Mouse (Mus musculus): ENCODE measurements at regions not wholly inside any gene's neighbourhood (a gene's known extent, or its start where the extent isn't known, plus 50 kb on each side); places are given as distances from the start of the nearest gene placed in this dataset.

GRCm38 (mm10) chr13:25547150-25548145 lies 277.1 kb upstream of the Nrsn1 start:
- Histone ChIP-seq H3K27me3 (replicated peaks) (no peaks in the 10 kb centered on the region), H3K4me1 (peaks cover 13% of the 10 kb centered on the region), H3K9ac (no peak overlapping the region), H3K4me2 (peak overlapping the region; percentile 23; the same call in 1 of the 2 replicates), H3K27ac (peak overlapping the region; percentile 81), H3K36me3 (replicated peaks) (no peaks in the 10 kb centered on the region), H3K9me3 (no peaks in the 10 kb centered on the region), H3K4me3 (no peak overlapping the region)
- peak; percentile 95 for ATAC-seq (replicated peaks)
- 39% methylated on average over 12 of the region's 12 CpGs for WGBS

GRCm38 (mm10) chr13:25524094-25524493 lies 253.8 kb upstream of the Nrsn1 start:
- H3K4me1 ChIP-seq: no peaks in the 10 kb centered on the region; the same call in 1 of the 2 replicates
- no peak overlapping the region for H3K4me2 ChIP-seq
- no peak overlapping the region for H3K4me3 ChIP-seq
- no peak overlapping the region for H3K9ac ChIP-seq
- 27% methylated on average over 3 of the region's 3 CpGs for WGBS
- peak overlapping the region; percentile 35; the same call in 1 of the 2 replicates for H3K27ac ChIP-seq
- H3K36me3 ChIP-seq (replicated peaks): no peaks in the 10 kb centered on the region
- H3K9me3 ChIP-seq: no peaks in the 10 kb centered on the region
- ATAC-seq (replicated peaks): peak; percentile 67; the same call in 1 of the 2 replicates
- no peaks in the 10 kb centered on the region for H3K27me3 ChIP-seq (replicated peaks)

- Histone ChIP-seq H3K4me1 (0 out of 2 replicates have a peak, but pooled peaks cover 3% of the 10 kb centered on the region), H3K9me3 (no peaks in the 10 kb centered on the region), H3K9ac (no peak overlapping the region), H3K4me2 (no peak overlapping the region), H3K36me3 (replicated peaks) (no peaks in the 10 kb centered on the region), H3K27ac (no peak overlapping the region), H3K4me3 (no peak overlapping the region), H3K27me3 (replicated peaks) (no peaks in the 10 kb centered on the region)
- ATAC-seq (replicated peaks): no peak
These were observed 237.1 kb upstream of the Nrsn1 start for GRCm38 (mm10) chr13:25507355-25507754.

GRCm38 (mm10) chr13:25494492-25495034 lies 224.3 kb upstream of the Nrsn1 start:
- H3K4me3 ChIP-seq: no peak overlapping the region
- 21% methylated on average over 7 of the region's 7 CpGs for WGBS
- peak; percentile 84 for ATAC-seq (replicated peaks)
- H3K27ac ChIP-seq: peak overlapping the region; percentile 55
- peak overlapping the region; percentile 2; the same call in 1 of the 2 replicates for H3K4me2 ChIP-seq
- peaks cover 5% of the 10 kb centered on the region; the same call in 1 of the 2 replicates for H3K4me1 ChIP-seq
- H3K27me3 ChIP-seq (replicated peaks): no peaks in the 10 kb centered on the region
- no peaks in the 10 kb centered on the region for H3K9me3 ChIP-seq
- H3K9ac ChIP-seq: no peak overlapping the region
- no peaks in the 10 kb centered on the region for H3K36me3 ChIP-seq (replicated peaks)

GRCm38 (mm10) chr13:25490036-25490435 lies 219.7 kb upstream of the Nrsn1 start:
- Histone ChIP-seq H3K36me3 (replicated peaks) (no peaks in the 10 kb centered on the region), H3K4me3 (no peak overlapping the region), H3K27me3 (replicated peaks) (no peaks in the 10 kb centered on the region), H3K9me3 (no peaks in the 10 kb centered on the region), H3K27ac (no peak overlapping the region), H3K4me1 (peaks cover 5% of the 10 kb centered on the region; the same call in 1 of the 2 replicates), H3K4me2 (no peak overlapping the region), H3K9ac (no peak overlapping the region)
- no peak for ATAC-seq (replicated peaks)
- WGBS: 71% methylated on average over 4 of the region's 4 CpGs

DNA sequence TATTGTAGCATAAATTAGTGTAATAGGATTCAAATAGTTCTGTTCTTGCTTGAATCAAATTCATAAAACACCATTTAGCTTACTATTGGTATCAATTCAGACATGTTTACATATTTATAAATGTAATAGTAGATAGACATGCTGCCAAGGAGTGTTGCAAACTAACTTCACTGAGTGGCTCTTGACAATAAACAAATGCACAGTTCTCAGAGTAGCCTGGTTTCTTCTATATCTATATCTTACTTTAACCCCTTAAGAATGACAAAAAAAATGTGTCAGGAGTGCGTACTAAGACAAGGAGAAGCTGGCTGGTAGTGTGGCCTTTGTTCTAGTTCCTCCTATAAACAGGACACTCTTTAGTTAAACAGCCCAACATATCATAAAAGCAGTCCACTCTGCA lies 213.0 kb upstream of the Nrsn1 start:
- WGBS: 90% methylated on average over 1 of the region's 1 CpGs
- no peak overlapping the region for H3K4me2 ChIP-seq
- H3K9me3 ChIP-seq: no peaks in the 10 kb centered on the region
- no peaks in the 10 kb centered on the region for H3K27me3 ChIP-seq (replicated peaks)
- H3K4me3 ChIP-seq: no peak overlapping the region
- no peak overlapping the region for H3K27ac ChIP-seq
- ATAC-seq (replicated peaks): no peak
- no peaks in the 10 kb centered on the region for H3K36me3 ChIP-seq (replicated peaks)
- no peak overlapping the region for H3K9ac ChIP-seq
- H3K4me1 ChIP-seq: no peaks in the 10 kb centered on the region

DNA sequence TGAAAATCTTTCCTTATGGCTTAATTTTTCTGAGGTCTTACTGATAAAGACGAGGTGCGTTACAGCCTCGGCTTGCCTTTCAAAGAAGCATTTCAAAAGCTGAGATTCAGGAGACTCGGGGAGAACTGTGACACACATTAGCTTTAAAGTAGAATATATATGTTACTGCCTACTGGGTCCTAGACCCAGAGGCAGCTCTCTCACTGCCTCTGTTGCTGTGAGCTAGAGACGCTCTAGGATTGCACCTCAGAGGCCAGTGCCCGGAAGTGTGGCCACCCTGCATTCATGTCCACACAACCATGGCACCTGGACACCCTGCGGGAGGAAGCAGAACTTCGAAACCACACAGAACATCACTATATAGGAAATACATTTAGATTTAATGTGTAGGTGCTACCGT lies 181.6 kb upstream of the Nrsn1 start:
- Histone ChIP-seq H3K9ac (peak overlapping the region; percentile 7; the same call in 1 of the 2 replicates), H3K36me3 (replicated peaks) (no peaks in the 10 kb centered on the region), H3K4me2 (0 out of 2 replicates have a peak overlapping the region, but pooled peaks have one; percentile 23), H3K27me3 (replicated peaks) (no peaks in the 10 kb centered on the region), H3K4me3 (no peak overlapping the region), H3K9me3 (no peaks in the 10 kb centered on the region), H3K27ac (peak overlapping the region; percentile 80), H3K4me1 (peaks cover 16% of the 10 kb centered on the region)
- 46% methylated on average over 9 of the region's 9 CpGs for WGBS
- ATAC-seq (replicated peaks): peak; percentile 77

GRCm38 (mm10) chr13:25451357-25451861 lies 181.1 kb upstream of the Nrsn1 start:
- Histone ChIP-seq H3K4me1 (peaks cover 16% of the 10 kb centered on the region), H3K9me3 (no peaks in the 10 kb centered on the region), H3K36me3 (replicated peaks) (no peaks in the 10 kb centered on the region), H3K27ac (peak overlapping the region; percentile 80), H3K9ac (peak overlapping the region; percentile 7; the same call in 1 of the 2 replicates), H3K27me3 (replicated peaks) (no peaks in the 10 kb centered on the region), H3K4me2 (peak overlapping the region; percentile 23; the same call in 1 of the 2 replicates), H3K4me3 (no peak overlapping the region)
- WGBS: 8% methylated on average over 13 of the region's 13 CpGs
- peak; percentile 74 for ATAC-seq (replicated peaks)

DNA sequence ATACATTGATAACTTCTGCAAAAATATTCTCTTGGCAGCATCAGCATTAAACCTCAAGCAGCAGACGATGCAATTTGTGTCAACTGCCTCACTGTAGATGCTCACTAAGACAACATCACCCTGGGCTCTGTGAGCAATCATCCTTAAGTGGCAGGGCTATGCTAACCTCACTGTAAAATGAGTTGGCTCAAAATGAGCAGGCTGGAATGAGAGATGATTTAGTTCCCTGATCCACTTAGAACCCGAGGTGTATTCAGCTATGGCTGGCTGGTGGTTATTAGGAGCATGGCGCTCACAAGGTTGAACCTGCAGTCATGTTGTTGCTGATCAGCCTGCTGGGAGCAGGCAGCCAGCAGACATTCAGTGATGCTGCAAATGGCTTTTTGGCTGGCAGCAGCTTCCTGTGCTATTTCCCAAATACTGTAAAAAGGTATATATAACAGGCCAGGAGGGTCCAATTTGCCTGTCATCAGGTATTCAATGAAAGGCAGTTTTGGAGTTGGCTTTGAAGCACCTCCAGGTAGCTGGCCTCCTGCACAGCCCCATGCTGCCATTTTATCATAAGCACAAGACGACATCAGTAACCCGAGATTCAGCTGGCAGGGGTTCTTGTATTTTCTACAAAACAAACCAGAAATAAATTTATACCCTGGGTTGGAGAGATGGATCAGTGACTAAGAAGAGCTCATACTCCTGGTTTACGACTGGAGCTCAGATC lies 159.6 kb upstream of the Nrsn1 start:
- Histone ChIP-seq H3K4me1 (no peaks in the 10 kb centered on the region), H3K4me3 (no peak overlapping the region), H3K4me2 (no peak overlapping the region), H3K36me3 (replicated peaks) (no peaks in the 10 kb centered on the region), H3K27me3 (replicated peaks) (no peaks in the 10 kb centered on the region), H3K9me3 (no peaks in the 10 kb centered on the region), H3K9ac (no peak overlapping the region), H3K27ac (peak overlapping the region; percentile 22; the same call in 1 of the 2 replicates)
- 71% methylated on average over 6 of the region's 6 CpGs for WGBS
- ATAC-seq (replicated peaks): peak; percentile 60; the same call in 1 of the 2 replicates

DNA sequence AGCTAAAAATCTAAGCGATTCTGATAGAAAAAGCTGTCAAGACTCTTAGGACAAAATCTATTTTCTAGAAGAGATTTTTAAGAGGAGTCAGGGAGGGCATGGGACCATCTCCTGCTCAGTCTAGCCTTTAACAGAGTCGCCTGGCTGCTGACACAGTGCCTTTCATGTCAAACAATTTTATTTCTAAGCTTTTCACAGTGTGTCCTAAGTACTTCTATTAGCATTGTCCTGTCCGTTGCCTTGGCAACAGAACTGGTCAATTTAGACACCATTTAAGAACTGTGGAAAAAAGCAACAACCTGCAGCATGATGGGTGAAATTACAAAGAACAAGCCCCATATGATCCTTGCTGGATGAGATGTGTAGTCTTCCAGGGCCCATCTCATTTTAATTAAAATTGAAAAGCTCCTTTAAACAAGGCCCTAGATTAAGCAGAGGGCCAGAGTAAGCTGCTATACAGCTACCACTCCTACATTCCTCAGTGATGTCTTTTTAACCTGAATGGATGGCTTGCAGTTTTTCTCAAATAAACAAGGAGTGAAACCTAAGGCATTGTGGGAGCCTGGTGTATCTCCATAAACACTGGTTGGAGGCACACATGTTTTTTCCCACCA lies 133.0 kb upstream of the Nrsn1 start:
- H3K4me3 ChIP-seq: no peak overlapping the region
- peaks cover 28% of the 10 kb centered on the region for H3K4me1 ChIP-seq
- peak; percentile 91 for ATAC-seq (replicated peaks)
- no peak overlapping the region for H3K4me2 ChIP-seq
- no peaks in the 10 kb centered on the region for H3K36me3 ChIP-seq (replicated peaks)
- H3K9me3 ChIP-seq: no peaks in the 10 kb centered on the region
- H3K27ac ChIP-seq: peak overlapping the region; percentile 65
- no peaks in the 10 kb centered on the region for H3K27me3 ChIP-seq (replicated peaks)
- H3K9ac ChIP-seq: no peak overlapping the region
- 10% methylated on average over 3 of the region's 3 CpGs for WGBS

DNA sequence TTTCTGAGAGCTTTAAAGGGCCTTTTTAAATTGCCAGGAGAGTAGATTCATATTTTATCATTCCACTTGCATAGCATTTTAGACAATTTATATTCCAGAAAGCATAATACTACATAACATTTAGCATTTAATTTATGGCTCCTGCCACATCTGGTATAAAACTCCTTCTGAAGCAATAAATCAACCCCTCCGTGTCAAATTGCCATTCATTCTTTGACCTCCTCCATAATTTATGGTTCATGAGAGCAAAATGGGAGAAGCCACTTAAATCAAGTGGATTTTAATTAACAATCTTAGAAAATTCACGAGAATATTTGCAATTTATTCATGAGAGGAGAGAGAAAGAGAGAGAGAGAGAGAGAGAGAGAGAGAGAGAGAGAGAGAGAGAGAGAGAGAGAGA lies 132.4 kb upstream of the Nrsn1 start:
- WGBS: 11% methylated on average over 2 of the region's 2 CpGs
- Histone ChIP-seq H3K9ac (no peak overlapping the region), H3K27me3 (replicated peaks) (no peaks in the 10 kb centered on the region), H3K4me2 (no peak overlapping the region), H3K4me1 (peaks cover 28% of the 10 kb centered on the region), H3K36me3 (replicated peaks) (no peaks in the 10 kb centered on the region), H3K9me3 (no peaks in the 10 kb centered on the region), H3K27ac (peak overlapping the region; percentile 65), H3K4me3 (no peak overlapping the region)
- no peak for ATAC-seq (replicated peaks)
